Mouse (Mus musculus): ENCODE measurements around the gene Tex101. TPM values are rescaled to one million over a fixed set of nuclear protein-coding genes. Genes with fewer than 3 reads are reported as not detected.
A peak's percentile ranks its signal among the peaks of the same experiment; 100 is the strongest.

Gene Tex101
- polyA plus RNA-seq, 1 experiment from 2014 or later: not detected

DNA sequence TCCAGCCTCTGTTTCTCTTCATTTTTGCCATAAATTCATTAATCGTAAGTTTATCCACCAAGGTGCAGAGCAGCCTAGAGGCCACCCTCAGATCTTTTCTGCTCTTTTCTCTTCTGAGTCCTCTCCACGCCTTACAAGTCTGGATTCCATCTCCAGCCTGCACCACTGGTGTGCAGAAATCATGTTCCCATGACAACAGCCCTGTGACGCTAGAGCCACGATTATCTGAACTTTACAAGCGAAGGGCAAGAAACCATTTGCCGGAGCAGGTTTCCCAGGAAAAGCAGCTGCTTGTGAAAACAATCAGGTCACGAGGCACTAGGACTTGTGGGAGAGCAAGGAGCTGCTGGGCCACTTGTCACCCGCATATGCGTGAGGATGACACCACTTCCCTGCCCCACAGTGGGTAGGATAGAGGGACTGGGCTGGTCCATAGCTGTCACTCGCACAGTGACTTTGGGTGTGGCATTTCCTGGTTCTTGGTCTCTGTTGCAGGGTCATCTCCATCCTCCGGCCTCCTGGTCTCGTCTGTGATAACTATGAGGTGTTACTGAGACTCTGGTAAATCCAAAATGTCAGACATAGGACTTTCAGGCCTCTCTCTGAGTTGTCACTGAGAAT, 16.6 kb downstream of the Tex101 start:
- no peak for DNase-seq (ENCODE audit: low spot score)
- WGBS: 58% methylated on average over 12 of the region's 12 CpGs

GRCm38 (mm10) chr7:24653681-24654080, 22.8 kb downstream of the Tex101 start:
- no peaks in the 10 kb centered on the region for H3K9me3 ChIP-seq

More for the DNA sequence above, 16.6 kb downstream of the Tex101 start:
- Histone ChIP-seq H3K27ac (no peak overlapping the region), H3K36me3 (no peaks in the 10 kb centered on the region), H3K27me3 (ENCODE audit: insufficient read depth, poor library complexity, severe bottlenecking) (no peaks in the 10 kb centered on the region), H3K4me3 (no peak overlapping the region), H3K4me1 (no peaks in the 10 kb centered on the region), H3K9me3 (no peaks in the 10 kb centered on the region)

GRCm38 (mm10) chr7:24646486-24646885, 30.0 kb downstream of the Tex101 start:
- no peaks in the 10 kb centered on the region for H3K9me3 ChIP-seq
- no peak for DNase-seq (ENCODE audit: low spot score)
- 73% methylated on average over 7 of the region's 7 CpGs for WGBS
- no peak overlapping the region for H3K27ac ChIP-seq
- no peaks in the 10 kb centered on the region for H3K36me3 ChIP-seq
- H3K4me1 ChIP-seq: no peaks in the 10 kb centered on the region
- H3K4me3 ChIP-seq: no peak overlapping the region
- peaks cover 11% of the 10 kb centered on the region; the same call in 1 of the 2 replicates for H3K27me3 ChIP-seq (ENCODE audit: insufficient read depth, poor library complexity, severe bottlenecking)

More at GRCm38 (mm10) chr7:24653681-24654080, 22.8 kb downstream of the Tex101 start:
- WGBS: 22% methylated on average over 7 of the region's 7 CpGs
- no peak for DNase-seq (ENCODE audit: low spot score)
- Histone ChIP-seq H3K27me3 (ENCODE audit: insufficient read depth, poor library complexity, severe bottlenecking) (no peaks in the 10 kb centered on the region), H3K4me1 (no peaks in the 10 kb centered on the region), H3K27ac (no peak overlapping the region), H3K36me3 (no peaks in the 10 kb centered on the region), H3K4me3 (no peak overlapping the region)

- no peak overlapping the region for H3K4me3 ChIP-seq
- WGBS: 66% methylated on average over 7 of the region's 7 CpGs
- peaks cover 26% of the 10 kb centered on the region for H3K27me3 ChIP-seq (ENCODE audit: insufficient read depth, poor library complexity, severe bottlenecking)
- DNase-seq (ENCODE audit: low spot score): no peak
- no peaks in the 10 kb centered on the region for H3K9me3 ChIP-seq
- no peaks in the 10 kb centered on the region for H3K36me3 ChIP-seq
- H3K27ac ChIP-seq: no peak overlapping the region
- H3K4me1 ChIP-seq: no peaks in the 10 kb centered on the region
Measured at GRCm38 (mm10) chr7:24644996-24645395, 31.5 kb downstream of the Tex101 start.

DNA sequence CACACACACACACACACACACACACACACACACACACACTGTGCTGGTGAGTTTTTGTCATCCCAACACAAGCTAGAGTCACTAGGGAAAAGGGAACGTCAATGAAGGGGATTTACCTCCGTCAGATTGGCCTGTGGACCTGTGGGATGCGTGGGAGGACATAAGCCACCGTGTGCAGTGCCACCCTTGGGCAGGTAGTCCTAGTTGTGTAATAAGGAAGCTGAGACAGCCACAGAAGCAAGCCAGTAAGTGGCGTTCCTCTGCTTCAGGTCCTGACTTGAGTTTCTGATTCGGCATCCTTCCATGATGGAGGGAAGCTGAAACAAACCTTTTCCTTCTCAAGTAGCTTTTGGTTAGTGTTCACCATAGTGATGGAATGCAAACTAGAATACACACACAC, 32.0 kb downstream of the Tex101 start:
- H3K27me3 ChIP-seq (ENCODE audit: insufficient read depth, poor library complexity, severe bottlenecking): peaks cover 31% of the 10 kb centered on the region
- H3K4me3 ChIP-seq: no peak overlapping the region
- no peaks in the 10 kb centered on the region for H3K9me3 ChIP-seq
- no peaks in the 10 kb centered on the region for H3K36me3 ChIP-seq
- H3K4me1 ChIP-seq: no peaks in the 10 kb centered on the region
- DNase-seq (ENCODE audit: low spot score): no peak
- 80% methylated on average over 6 of the region's 6 CpGs for WGBS
- no peak overlapping the region for H3K27ac ChIP-seq

- H3K4me3 ChIP-seq: no peak overlapping the region
- H3K27ac ChIP-seq: no peak overlapping the region
- peaks cover 6% of the 10 kb centered on the region for H3K4me1 ChIP-seq
- H3K27me3 ChIP-seq (ENCODE audit: insufficient read depth, poor library complexity, severe bottlenecking): peaks cover 51% of the 10 kb centered on the region
- DNase-seq (ENCODE audit: low spot score): no peak
- 9% methylated on average over 9 of the region's 9 CpGs for WGBS
- no peaks in the 10 kb centered on the region for H3K36me3 ChIP-seq
- H3K9me3 ChIP-seq: no peaks in the 10 kb centered on the region
Measured at GRCm38 (mm10) chr7:24642491-24642890, 34.0 kb downstream of the Tex101 start.

- Histone ChIP-seq H3K4me3 (no peak overlapping the region), H3K27me3 (ENCODE audit: insufficient read depth, poor library complexity, severe bottlenecking) (peaks cover 65% of the 10 kb centered on the region), H3K36me3 (no peaks in the 10 kb centered on the region), H3K4me1 (peaks cover 14% of the 10 kb centered on the region), H3K9me3 (no peaks in the 10 kb centered on the region), H3K27ac (no peak overlapping the region)
- no peak for DNase-seq (ENCODE audit: low spot score)
- 67% methylated on average over 13 of the region's 13 CpGs for WGBS
Measured at GRCm38 (mm10) chr7:24640450-24640849, 36.0 kb downstream of the Tex101 start.

DNA sequence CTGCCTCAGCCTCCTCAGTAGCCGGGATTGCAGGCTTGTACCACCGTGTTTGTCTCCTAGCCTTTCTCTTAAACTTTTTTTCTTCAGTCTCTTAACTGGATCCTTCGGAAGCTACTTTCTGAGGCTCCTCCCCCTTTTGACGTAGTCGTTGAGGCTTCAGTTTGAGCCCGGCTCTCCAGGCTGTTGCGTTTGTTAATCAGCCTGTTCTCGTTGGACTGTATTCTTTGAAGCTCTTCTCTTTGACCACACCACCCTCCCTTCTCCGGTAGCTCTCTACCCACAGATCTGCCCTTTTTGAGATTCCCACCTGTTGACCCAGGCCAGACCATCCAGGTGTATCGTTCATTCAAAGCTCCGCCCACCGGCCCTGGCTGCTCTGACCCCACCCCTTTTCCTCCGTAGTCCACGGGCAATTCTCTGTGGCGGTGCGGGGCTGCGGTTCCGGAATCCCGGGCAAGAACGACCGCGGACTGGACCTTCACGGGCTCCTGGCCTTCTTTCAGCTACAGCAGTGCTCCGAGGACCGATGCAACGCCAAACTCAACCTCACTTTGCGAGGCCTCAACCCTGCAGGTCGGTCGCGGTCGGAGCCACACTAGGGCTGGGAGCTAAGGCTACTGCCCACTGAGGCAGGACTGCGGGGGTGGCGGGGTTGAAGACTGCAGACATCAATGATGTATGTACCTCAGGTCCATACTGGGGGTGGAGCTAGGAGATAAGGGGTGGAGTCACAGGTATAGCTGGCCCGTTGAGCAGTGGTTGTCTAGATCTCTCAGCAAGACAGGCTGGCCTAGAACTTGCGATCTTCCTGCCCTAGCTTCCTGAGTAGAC, 38.2 kb downstream of the Tex101 start:
- 4% methylated on average over 35 of the region's 35 CpGs for WGBS
- Histone ChIP-seq H3K27ac (no peak overlapping the region), H3K36me3 (no peaks in the 10 kb centered on the region), H3K9me3 (no peaks in the 10 kb centered on the region), H3K4me1 (peaks cover 14% of the 10 kb centered on the region), H3K27me3 (ENCODE audit: insufficient read depth, poor library complexity, severe bottlenecking) (peaks cover 77% of the 10 kb centered on the region), H3K4me3 (peak overlapping the region; percentile 55)
- DNase-seq (ENCODE audit: low spot score): no peak

- WGBS: 2% methylated on average over 18 of the region's 18 CpGs
- no peaks in the 10 kb centered on the region for H3K9me3 ChIP-seq
- H3K4me1 ChIP-seq: peaks cover 14% of the 10 kb centered on the region
- peaks cover 77% of the 10 kb centered on the region for H3K27me3 ChIP-seq (ENCODE audit: insufficient read depth, poor library complexity, severe bottlenecking)
- H3K36me3 ChIP-seq: no peaks in the 10 kb centered on the region
- peak overlapping the region; percentile 13 for H3K4me3 ChIP-seq
- H3K27ac ChIP-seq: no peak overlapping the region
- DNase-seq (ENCODE audit: low spot score): no peak
Measured at GRCm38 (mm10) chr7:24637046-24637445, 39.4 kb downstream of the Tex101 start.

- Histone ChIP-seq H3K4me3 (peak within 1 kb of the TSS; percentile 13), H3K9me3 (no peaks in the 10 kb centered on the region), H3K27me3 (ENCODE audit: insufficient read depth, poor library complexity, severe bottlenecking) (peaks cover 71% of the 10 kb centered on the region), H3K4me1 (peaks cover 14% of the 10 kb centered on the region), H3K27ac (no peak within 1 kb of the TSS), H3K36me3 (no peaks in the 10 kb centered on the region)
- WGBS: 17% methylated on average over 15 of the region's 15 CpGs
- DNase-seq (ENCODE audit: low spot score): no peak
Measured at GRCm38 (mm10) chr7:24636264-24636663, 40.2 kb downstream of the Tex101 start, which contains the start of gene Lypd3. Gene Lypd3, plus strand, starts transcription at chr7:24636550.

- H3K9me3 ChIP-seq: no peaks in the 10 kb centered on the region
- DNase-seq (ENCODE audit: low spot score): no peak
- peaks cover 34% of the 10 kb centered on the region for H3K27me3 ChIP-seq (ENCODE audit: insufficient read depth, poor library complexity, severe bottlenecking)
- peaks cover 7% of the 10 kb centered on the region; the same call in 1 of the 2 replicates for H3K4me1 ChIP-seq
- H3K27ac ChIP-seq: no peak overlapping the region
- H3K36me3 ChIP-seq: no peaks in the 10 kb centered on the region
- WGBS: 71% methylated on average over 10 of the region's 10 CpGs
- no peak overlapping the region for H3K4me3 ChIP-seq
Measured at GRCm38 (mm10) chr7:24630116-24630880, 46.2 kb downstream of the Tex101 start.

GRCm38 (mm10) chr7:24629672-24630071, 46.8 kb downstream of the Tex101 start:
- WGBS: 77% methylated on average over 4 of the region's 4 CpGs
- H3K4me1 ChIP-seq: peaks cover 7% of the 10 kb centered on the region; the same call in 1 of the 2 replicates
- no peak overlapping the region for H3K4me3 ChIP-seq
- DNase-seq (ENCODE audit: low spot score): no peak
- H3K9me3 ChIP-seq: no peaks in the 10 kb centered on the region
- H3K27ac ChIP-seq: no peak overlapping the region
- H3K36me3 ChIP-seq: no peaks in the 10 kb centered on the region
- peaks cover 29% of the 10 kb centered on the region for H3K27me3 ChIP-seq (ENCODE audit: insufficient read depth, poor library complexity, severe bottlenecking)
